Mouse (Mus musculus): ENCODE data around the gene Ackr3. TPM values are rescaled to one million over a fixed set of nuclear protein-coding genes. Genes with fewer than 3 reads are reported as not detected.

Ackr3 gene
- total and polyA plus RNA-seq, 3 experiments = not detected

DNA sequence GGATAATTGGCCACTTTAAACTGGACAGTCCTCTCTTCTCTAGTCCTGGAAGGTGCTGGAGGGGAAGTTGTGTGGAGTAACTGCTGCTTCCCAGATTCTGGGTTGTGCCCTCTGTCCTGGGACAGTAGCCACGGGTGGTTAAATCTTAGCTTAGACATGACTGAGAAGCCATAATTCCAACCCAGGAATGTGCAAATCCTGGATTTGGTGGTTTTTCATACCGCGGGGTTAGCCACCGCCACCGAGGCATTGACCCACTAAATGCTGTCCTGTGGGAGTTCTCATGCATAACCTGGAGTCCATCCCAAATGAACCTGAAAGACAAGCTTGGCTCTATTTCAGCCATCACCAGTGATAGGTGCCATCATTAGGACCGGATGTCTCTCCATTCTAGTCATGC, 8.6 kb downstream of the Ackr3 start:
- no peak overlapping the region for H3K27ac ChIP-seq (ENCODE audit: control insufficient read depth, low read depth, low read length)
- no peaks in the 10 kb centered on the region for H3K4me1 ChIP-seq (ENCODE audit: control insufficient read depth in 1 of 2, insufficient read depth in 2 of 2, low read length in 2 of 2)
- H3K9me3 ChIP-seq (replicated peaks; ENCODE audit: insufficient read depth, low read length) = no peaks in the 10 kb centered on the region
- no peaks in the 10 kb centered on the region for H3K79me2 ChIP-seq (ENCODE audit: control insufficient read depth, insufficient read depth, low read length, poor library complexity)
- H3K9ac ChIP-seq (ENCODE audit: control insufficient read depth, low read depth, low read length, poor library complexity, severe bottlenecking) = no peak overlapping the region
- no peak for DNase-seq (ENCODE audit: low read depth, low spot score)
- H3K27me3 ChIP-seq (ENCODE audit: control insufficient read depth in 1 of 2, insufficient read depth in 2 of 2, low read length in 2 of 2) = no peaks in the 10 kb centered on the region
- TF ChIP-seq ZC3H11A (IDR thresholded peaks at IDR 0.05; ENCODE audit: low read depth, low read length) (no peak), ZNF384 (IDR thresholded peaks at IDR 0.05; ENCODE audit: low read depth, low read length) (no peak), MAX (IDR thresholded peaks at IDR 0.05; ENCODE audit: low read length) (no peak), CHD2 (IDR thresholded peaks at IDR 0.05; ENCODE audit: low read length) (no peak), USF2 (IDR thresholded peaks at IDR 0.05; ENCODE audit: borderline replicate concordance in 1 of 2, insufficient read depth in 1 of 2, low read depth in 1 of 2, low read length in 2 of 2) (no peak), RAD21 (IDR thresholded peaks at IDR 0.05; ENCODE audit: low read depth, low read length) (no peak), HCFC1 (IDR thresholded peaks at IDR 0.05; ENCODE audit: low read depth, low read length) (no peak), E2F4 (IDR thresholded peaks at IDR 0.05; ENCODE audit: borderline replicate concordance, low read depth, low read length) (no peak), BHLHE40 (IDR thresholded peaks at IDR 0.05; ENCODE audit: borderline replicate concordance, low read depth, low read length) (no peak), POLR2A (IDR thresholded peaks at IDR 0.05; ENCODE audit: control insufficient read depth in 1 of 2, insufficient read depth in 1 of 2, low read depth in 1 of 2, low read length in 2 of 2, poor library complexity in 1 of 2) (no peak), POLR2AphosphoS2 (IDR thresholded peaks at IDR 0.05; ENCODE audit: low read length) (no peak), MYB (IDR thresholded peaks at IDR 0.05; ENCODE audit: low read depth, low read length) (no peak)
- H3K36me3 ChIP-seq (ENCODE audit: control insufficient read depth in 1 of 2, insufficient read depth in 2 of 2, low read length in 2 of 2) = no peaks in the 10 kb centered on the region
- H3K4me3 ChIP-seq (ENCODE audit: control insufficient read depth in 1 of 2, insufficient read depth in 1 of 2, low read depth in 2 of 2, low read length in 2 of 2) = no peak overlapping the region

DNA sequence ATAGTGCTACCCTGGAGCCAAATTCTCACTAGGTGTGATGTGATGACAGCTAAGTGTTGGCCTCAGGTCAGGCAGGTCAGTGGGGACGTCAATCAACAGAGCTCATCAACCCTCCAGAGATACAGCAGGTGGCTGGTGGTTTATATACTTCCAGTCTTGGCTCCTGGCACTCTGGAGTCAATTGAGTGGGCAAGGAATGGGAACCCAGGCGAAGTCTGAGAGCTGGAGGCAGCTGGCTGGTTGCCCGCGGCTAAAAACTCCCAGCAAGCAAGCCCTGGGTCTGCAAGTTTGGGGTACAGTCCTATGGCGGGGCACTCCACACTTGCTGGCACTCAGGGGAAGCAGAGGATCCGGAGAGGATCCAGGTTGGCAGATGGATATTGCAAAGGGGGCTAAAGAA, 9.1 kb downstream of the Ackr3 start:
- H3K4me3 ChIP-seq (ENCODE audit: control insufficient read depth in 1 of 2, insufficient read depth in 1 of 2, low read depth in 2 of 2, low read length in 2 of 2) = no peak overlapping the region
- H3K27me3 ChIP-seq (ENCODE audit: control insufficient read depth in 1 of 2, insufficient read depth in 2 of 2, low read length in 2 of 2) = no peaks in the 10 kb centered on the region
- TF ChIP-seq POLR2AphosphoS5 (IDR thresholded peaks at IDR 0.05; ENCODE audit: borderline replicate concordance, low read depth, low read length) = no peak
- TF ChIP-seq ZC3H11A (IDR thresholded peaks at IDR 0.05; ENCODE audit: low read depth, low read length) = no peak
- TF ChIP-seq MXI1 (IDR thresholded peaks at IDR 0.05; ENCODE audit: low read depth, low read length) = no peak
- no peak for TF ChIP-seq UBTF (IDR thresholded peaks at IDR 0.05; ENCODE audit: borderline replicate concordance, insufficient read depth, low read depth, low read length)
- no peak for TF ChIP-seq USF1 (IDR thresholded peaks at IDR 0.05; ENCODE audit: low read depth, low read length)
- TF ChIP-seq SIN3A (IDR thresholded peaks at IDR 0.05; ENCODE audit: low read length) = no peak
- no peak for TF ChIP-seq MAFK (IDR thresholded peaks at IDR 0.05; ENCODE audit: borderline replicate concordance, low read depth, low read length)
- no peak for TF ChIP-seq E2F4 (IDR thresholded peaks at IDR 0.05; ENCODE audit: borderline replicate concordance, low read depth, low read length)
- no peak for TF ChIP-seq NRF1 (IDR thresholded peaks at IDR 0.05; ENCODE audit: insufficient read depth, low read depth, low read length, poor library complexity, severe bottlenecking)
- no peak for TF ChIP-seq MYB (IDR thresholded peaks at IDR 0.05; ENCODE audit: low read depth, low read length)
- no peak overlapping the region for H3K9ac ChIP-seq (ENCODE audit: control insufficient read depth, low read depth, low read length, poor library complexity, severe bottlenecking)
- H3K36me3 ChIP-seq (ENCODE audit: control insufficient read depth in 1 of 2, insufficient read depth in 2 of 2, low read length in 2 of 2) = no peaks in the 10 kb centered on the region
- no peak for DNase-seq (ENCODE audit: low read depth, low spot score)
- H3K9me3 ChIP-seq (replicated peaks; ENCODE audit: insufficient read depth, low read length) = no peaks in the 10 kb centered on the region
- no peaks in the 10 kb centered on the region for H3K4me1 ChIP-seq (ENCODE audit: control insufficient read depth in 1 of 2, insufficient read depth in 2 of 2, low read length in 2 of 2)
- H3K27ac ChIP-seq (ENCODE audit: control insufficient read depth, low read depth, low read length) = no peak overlapping the region
- H3K79me2 ChIP-seq (ENCODE audit: control insufficient read depth, insufficient read depth, low read length, poor library complexity) = no peaks in the 10 kb centered on the region

All from MEL (cell line).